Mouse (Mus musculus): Measurements from ENCODE around the gene S100a2.

S100a2 gene

GRCm38 (mm10) chr3:90615911-90616310 is 25.9 kb downstream of the S100a2 start:
- no peak for DNase-seq (ENCODE audit: low read depth, low spot score)

GRCm38 (mm10) chr3:90617586-90617985 is 27.5 kb downstream of the S100a2 start:
- peak; percentile 16 for DNase-seq (ENCODE audit: low read depth, low spot score)

GRCm38 (mm10) chr3:90621552-90621951 is 31.5 kb downstream of the S100a2 start:
- no peak for DNase-seq (ENCODE audit: low read depth, low spot score)

- no peak for DNase-seq (ENCODE audit: low read depth, low spot score)
These were observed 33.5 kb downstream of the S100a2 start for GRCm38 (mm10) chr3:90623435-90624071.

GRCm38 (mm10) chr3:90625496-90625895 is 35.4 kb downstream of the S100a2 start:
- no peak for DNase-seq (ENCODE audit: low read depth, low spot score)

GRCm38 (mm10) chr3:90626266-90627021 is 36.4 kb downstream of the S100a2 start:
- no peak for DNase-seq (ENCODE audit: low read depth, low spot score)

- no peak for DNase-seq (ENCODE audit: low read depth, low spot score)
These were observed 37.3 kb downstream of the S100a2 start for GRCm38 (mm10) chr3:90627366-90627765.

GRCm38 (mm10) chr3:90627807-90628206 is 37.8 kb downstream of the S100a2 start:
- no peak for DNase-seq (ENCODE audit: low read depth, low spot score)

- no peak for DNase-seq (ENCODE audit: low read depth, low spot score)
These were observed 39.3 kb downstream of the S100a2 start for GRCm38 (mm10) chr3:90629298-90629697.

GRCm38 (mm10) chr3:90631984-90632383 is 41.9 kb downstream of the S100a2 start:
- DNase-seq (ENCODE audit: low read depth, low spot score), result no peak

GRCm38 (mm10) chr3:90638511-90639275 is 48.6 kb downstream of the S100a2 start:
- DNase-seq (ENCODE audit: low read depth, low spot score), result no peak

- DNase-seq (ENCODE audit: low read depth, low spot score), result peak; percentile 77
These were observed 49.6 kb downstream of the S100a2 start for GRCm38 (mm10) chr3:90639511-90640154.

- no peak for DNase-seq (ENCODE audit: low read depth, low spot score)
These were observed 50.9 kb downstream of the S100a2 start for GRCm38 (mm10) chr3:90640981-90641380.

Data from ES-CJ7 (cell line).